Mouse (Mus musculus) kidney, embryonic 14.5 days (tissue): ENCODE measurements around the gene Hist1h3a. TPM values are rescaled to one million over a fixed set of nuclear protein-coding genes. Genes with fewer than 3 reads are reported as not detected.
A peak's percentile ranks its signal among the peaks of the same experiment; 100 is the strongest.
"Not testable (repeated sequence)": the region's sequence is repeated elsewhere in the genome, so short reads cannot be mapped to it uniquely, and the experiment has no call there.

Source experiments
- ATAC-seq: fragments of 200-750 bp; cut with Nextera tagmentation; 2 replicates; pipeline ENCODE4 v1.8.0; 2017; ENCODE audit warnings: moderate number of reproducible peaks, mild to moderate bottlenecking, moderate TSS enrichment, moderate library complexity; ENCODE audit not compliant: low FRiP score, low TSS enrichment
- H3K27ac ChIP-seq: fragments of 300-500 bp; sonication (generic); 2 replicates; pipeline ENCODE4 v1.5.1; 2014; ENCODE audit warnings: low read depth, mild to moderate bottlenecking, low read length, moderate library complexity, mixed read lengths
- H3K27me3 ChIP-seq: fragments of 300-500 bp; sonication (generic); 2 replicates; pipeline ENCODE4 v1.6.1; 2014; ENCODE audit warnings: mild to moderate bottlenecking, low read length; ENCODE audit not compliant: control insufficient read depth, insufficient read depth
- H3K36me3 ChIP-seq: fragments of 300-500 bp; sonication (generic); 2 replicates; pipeline ENCODE4 v1.6.1; 2014; ENCODE audit warnings: low read length, mixed read lengths; ENCODE audit not compliant: control insufficient read depth, insufficient read depth
- H3K4me1 ChIP-seq: fragments of 300-500 bp; sonication (generic); 2 replicates; pipeline ENCODE4 v1.6.1; 2014; ENCODE audit warnings: low read length, mixed read lengths; ENCODE audit not compliant: control insufficient read depth, insufficient read depth
- H3K4me2 ChIP-seq: fragments of 300-500 bp; sonication (generic); replicated peaks from 2 replicates; pipeline ENCODE4 v1.6.1; 2014; ENCODE audit warnings: low read depth, mild to moderate bottlenecking, low read length
- H3K4me3 ChIP-seq: fragments of 300-500 bp; sonication (generic); 2 replicates; pipeline ENCODE4 v1.5.1; 2014; ENCODE audit warnings: mild to moderate bottlenecking, low read length
- H3K9ac ChIP-seq: fragments of 300-500 bp; sonication (generic); 2 replicates; pipeline ENCODE4 v1.6.1; 2014; ENCODE audit warnings: low read depth, mild to moderate bottlenecking, low read length, moderate library complexity
- H3K9me3 ChIP-seq: fragments of 300-500 bp; sonication (generic); 2 replicates; pipeline ENCODE4 v1.6.1; 2016; ENCODE audit warnings: low read length; ENCODE audit not compliant: control insufficient read depth
- WGBS: fragments of 180-500 bp; shearing (Covaris S2); extraction: QIAGEN DNeasy Blood & Tissue Kit; methylation state at CpG from one replicate; pipeline ENCODE4 v1.1.7; 2014; 5-methylcytosine and 5-hydroxymethylcytosine counted together
- polyA plus RNA-seq: library from polyadenylated mRNA; unstranded; fragments of >200 nt; fragmentation: Nextera tagmentation; extraction: Ambion mirVana; gene quantifications from 2 replicates; pipeline ENCODE4 v1.2.1, GENCODE M21; 2014

Gene Hist1h3a
- polyA plus RNA-seq, 1 experiment from 2014 or later, result 8.8 TPM

GRCm38 (mm10) chr13:23769613-23770012 is 7.4 kb upstream of the Hist1h3a start, which contains the start of gene Trim38:
Gene Trim38 (plus strand): TSS chr13:23769913.
- H3K27me3 ChIP-seq, H3K4me2 ChIP-seq, H3K4me3 ChIP-seq, H3K36me3 ChIP-seq, ATAC-seq, H3K4me1 ChIP-seq, H3K9me3 ChIP-seq, H3K9ac ChIP-seq, H3K27ac ChIP-seq: not testable (repeated sequence)
- 74% methylated on average over 2 of the region's 2 CpGs for WGBS

DNA sequence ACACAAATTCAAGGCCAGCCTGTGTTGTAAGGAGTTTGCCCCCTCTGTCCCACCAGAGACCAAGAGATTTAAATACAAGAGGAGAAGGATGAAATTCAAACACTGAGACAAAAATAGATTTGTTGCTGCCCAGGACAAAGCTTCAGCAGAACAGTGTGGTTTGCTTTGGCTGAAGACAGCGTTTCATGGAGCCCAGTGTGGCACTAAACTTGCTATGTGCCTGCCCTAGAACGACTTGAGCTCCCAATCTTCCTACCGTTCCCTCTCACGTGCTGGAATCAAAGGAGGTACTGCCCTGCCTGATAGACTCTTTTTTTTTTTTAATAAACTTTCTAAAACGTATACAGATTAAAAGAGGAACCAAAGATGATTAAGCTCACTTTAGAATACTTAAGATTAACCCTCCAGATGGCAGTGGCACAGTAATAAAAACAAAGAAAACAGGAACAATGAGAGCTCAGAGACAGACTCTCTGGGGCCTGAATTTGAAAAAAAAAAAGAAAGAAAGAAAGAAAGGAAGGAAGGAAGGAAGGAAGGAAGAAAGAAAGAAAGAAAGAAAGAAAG is 6.7 kb upstream of the Hist1h3a start:
- no peaks in the 10 kb centered on the region for H3K27me3 ChIP-seq
- no peak overlapping the region for H3K4me3 ChIP-seq
- no peaks in the 10 kb centered on the region for H3K9me3 ChIP-seq
- H3K27ac ChIP-seq, result no peak overlapping the region
- no peaks in the 10 kb centered on the region for H3K36me3 ChIP-seq
- H3K4me2 ChIP-seq, result no peak overlapping the region
- 58% methylated on average over 5 of the region's 5 CpGs for WGBS
- ATAC-seq, result no peak
- H3K4me1 ChIP-seq, result peaks cover 6% of the 10 kb centered on the region; the same call in 1 of the 2 replicates
- H3K9ac ChIP-seq, result no peak overlapping the region

GRCm38 (mm10) chr13:23766772-23767171 is 4.6 kb upstream of the Hist1h3a start:
- Histone ChIP-seq H3K27me3 (no peaks in the 10 kb centered on the region), H3K9ac (no peak overlapping the region), H3K36me3 (no peaks in the 10 kb centered on the region), H3K4me2 (no peak overlapping the region), H3K27ac (no peak overlapping the region), H3K4me3 (no peak overlapping the region), H3K4me1 (peaks cover 10% of the 10 kb centered on the region; the same call in 1 of the 2 replicates), H3K9me3 (no peaks in the 10 kb centered on the region)
- ATAC-seq, result no peak

- Histone ChIP-seq H3K9me3 (no peaks in the 10 kb centered on the region), H3K4me3 (no peak overlapping the region), H3K27ac (no peak overlapping the region), H3K4me2 (no peak overlapping the region), H3K9ac (no peak overlapping the region), H3K27me3 (no peaks in the 10 kb centered on the region), H3K36me3 (no peaks in the 10 kb centered on the region), H3K4me1 (peaks cover 13% of the 10 kb centered on the region; the same call in 1 of the 2 replicates)
- WGBS, result 57% methylated on average over 1 of the region's 1 CpGs
- ATAC-seq, result no peak
Measured at GRCm38 (mm10) chr13:23765172-23765513, 3.0 kb upstream of the Hist1h3a start.

- ATAC-seq, result no peak
- Histone ChIP-seq H3K9me3 (no peaks in the 10 kb centered on the region), H3K36me3 (no peaks in the 10 kb centered on the region), H3K4me2 (peak overlapping the region; percentile 55), H3K4me1 (peaks cover 18% of the 10 kb centered on the region; the same call in 1 of the 2 replicates), H3K4me3 (peak overlapping the region; percentile 57), H3K27me3 (no peaks in the 10 kb centered on the region), H3K9ac (peak overlapping the region; percentile 81), H3K27ac (peak overlapping the region; percentile 98)
- 39% methylated on average over 12 of the region's 12 CpGs for WGBS
Measured at GRCm38 (mm10) chr13:23764324-23765171, 2.4 kb upstream of the Hist1h3a start.

DNA sequence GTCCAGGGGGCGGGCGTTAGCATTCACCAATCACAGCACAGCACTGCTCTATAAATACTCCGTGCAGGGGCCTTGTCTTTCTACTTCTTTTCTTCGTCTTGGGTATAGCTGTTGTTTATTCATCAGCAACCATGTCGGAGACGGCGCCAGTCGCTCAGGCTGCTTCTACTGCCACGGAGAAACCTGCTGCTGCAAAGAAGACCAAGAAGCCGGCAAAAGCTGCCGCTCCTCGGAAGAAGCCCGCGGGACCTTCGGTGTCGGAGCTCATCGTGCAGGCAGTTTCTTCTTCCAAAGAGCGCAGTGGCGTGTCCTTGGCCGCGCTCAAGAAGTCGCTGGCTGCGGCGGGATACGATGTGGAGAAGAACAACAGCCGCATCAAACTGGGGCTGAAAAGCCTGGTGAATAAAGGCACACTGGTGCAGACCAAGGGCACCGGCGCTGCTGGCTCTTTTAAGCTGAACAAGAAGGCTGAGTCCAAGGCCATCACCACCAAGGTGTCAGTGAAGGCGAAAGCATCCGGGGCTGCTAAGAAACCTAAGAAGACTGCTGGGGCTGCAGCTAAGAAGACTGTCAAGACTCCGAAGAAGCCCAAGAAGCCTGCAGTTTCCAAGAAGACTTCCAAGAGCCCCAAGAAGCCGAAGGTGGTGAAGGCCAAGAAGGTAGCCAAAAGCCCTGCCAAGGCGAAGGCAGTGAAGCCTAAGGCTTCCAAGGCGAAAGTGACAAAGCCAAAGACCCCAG is 1.6 kb upstream of the Hist1h3a start, which contains the start of gene Hist1h1a:
TSS of gene Hist1h1a (plus strand) at position 81 of the 738 bp plus-strand sequence.
- Histone ChIP-seq H3K36me3 (no peaks in the 10 kb centered on the region), H3K4me2 (peak within 1 kb of the TSS; percentile 55), H3K9ac (peak within 1 kb of the TSS; percentile 81), H3K4me1 (peaks cover 18% of the 10 kb centered on the region; the same call in 1 of the 2 replicates), H3K9me3 (no peaks in the 10 kb centered on the region), H3K27ac (peak within 1 kb of the TSS; percentile 98), H3K27me3 (no peaks in the 10 kb centered on the region), H3K4me3 (peak within 1 kb of the TSS; percentile 57)
- 3% methylated on average over 34 of the region's 34 CpGs for WGBS
- ATAC-seq, result peak; percentile 72

DNA sequence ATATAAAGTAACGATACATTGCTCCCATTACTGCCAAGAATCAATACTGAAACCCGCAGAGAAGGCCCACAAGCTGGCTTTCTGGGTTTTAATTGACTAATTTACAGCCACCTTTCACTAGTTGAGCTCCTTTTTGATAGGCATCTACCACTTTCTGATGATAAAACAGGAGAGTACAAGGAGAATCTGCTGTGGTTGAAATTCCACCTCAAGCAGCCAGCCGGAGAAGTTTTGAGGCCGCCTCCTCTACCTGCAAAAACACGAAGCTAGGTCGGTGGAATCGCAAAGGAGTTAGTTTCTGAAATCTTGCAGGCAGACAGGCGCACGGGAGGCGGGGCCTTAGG is 1.0 kb upstream of the Hist1h3a start:
- peak overlapping the region; percentile 98 for H3K27ac ChIP-seq
- H3K4me1 ChIP-seq, result peaks cover 18% of the 10 kb centered on the region; the same call in 1 of the 2 replicates
- H3K9me3 ChIP-seq, result no peaks in the 10 kb centered on the region
- peak overlapping the region; percentile 55 for H3K4me2 ChIP-seq
- no peak for ATAC-seq
- peak overlapping the region; percentile 57 for H3K4me3 ChIP-seq
- 2% methylated on average over 10 of the region's 10 CpGs for WGBS
- peak overlapping the region; percentile 81 for H3K9ac ChIP-seq
- H3K36me3 ChIP-seq, result no peaks in the 10 kb centered on the region
- no peaks in the 10 kb centered on the region for H3K27me3 ChIP-seq

DNA sequence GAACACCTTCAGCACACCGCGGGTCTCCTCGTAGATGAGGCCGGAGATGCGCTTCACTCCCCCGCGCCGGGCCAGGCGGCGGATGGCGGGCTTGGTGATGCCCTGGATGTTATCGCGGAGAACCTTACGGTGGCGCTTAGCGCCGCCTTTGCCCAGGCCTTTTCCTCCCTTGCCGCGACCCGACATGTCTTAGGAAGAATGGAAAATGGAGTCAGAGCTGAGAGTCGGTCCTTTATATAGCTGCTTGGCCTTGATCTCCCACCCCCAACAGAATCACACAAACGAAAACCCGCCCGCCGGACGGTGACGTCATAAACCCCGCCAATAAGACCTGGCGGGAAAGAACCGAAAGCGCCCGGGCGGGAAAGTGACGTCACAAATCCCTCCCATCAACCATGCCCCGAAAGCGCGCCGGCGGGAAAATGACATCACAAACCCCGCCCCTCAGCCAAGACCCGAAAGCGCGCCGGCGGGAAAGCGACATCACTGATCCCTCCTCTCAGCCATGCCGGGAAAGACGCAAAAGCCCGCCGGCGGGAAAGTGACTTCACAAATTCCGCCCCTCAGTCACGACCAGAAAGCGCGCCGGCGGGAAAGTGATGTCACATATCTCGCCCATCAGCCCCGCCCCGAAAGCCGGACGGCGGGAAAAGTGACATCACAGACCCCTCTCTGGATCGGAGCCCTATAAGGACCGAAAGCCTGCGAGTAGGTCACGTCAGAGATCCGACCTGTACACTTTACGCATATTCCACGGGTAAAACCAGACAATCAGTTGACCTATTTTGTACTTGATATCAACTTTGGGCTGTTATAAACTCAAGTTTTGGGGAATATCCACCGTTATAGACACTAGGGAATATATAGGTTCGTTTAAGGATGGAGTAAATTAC is 968 bp downstream of the Hist1h3a start, which contains the start of gene Hist1h4a:
TSS of gene Hist1h4a (minus strand) at position 259 of the 893 bp plus-strand sequence.
- peak; percentile 83 for ATAC-seq
- Histone ChIP-seq H3K4me1 (peaks cover 20% of the 10 kb centered on the region; the same call in 1 of the 2 replicates), H3K4me3 (peak within 1 kb of the TSS; percentile 57), H3K9ac (peak within 1 kb of the TSS; percentile 77), H3K27ac (peak within 1 kb of the TSS; percentile 98), H3K27me3 (no peaks in the 10 kb centered on the region), H3K36me3 (no peaks in the 10 kb centered on the region), H3K9me3 (no peaks in the 10 kb centered on the region), H3K4me2 (peak within 1 kb of the TSS; percentile 55)
- under 1% methylated on average over 62 of the region's 72 CpGs for WGBS
